Mouse (Mus musculus) stomach, postnatal 0 days (tissue): Measurements from ENCODE around the gene Mdga2. TPM values are rescaled to one million over a fixed set of nuclear protein-coding genes. Genes with fewer than 3 reads are reported as not detected.

Source experiments
- ATAC-seq: fragments of 200-750 bp; cut with Nextera tagmentation; 2 replicates; pipeline ENCODE4 v1.8.0; 2017; ENCODE audit not compliant: low FRiP score, low TSS enrichment
- DNase-seq: peaks from one replicate; pipeline ENCODE4 v3.0.0-alpha.2; 2016; ENCODE audit warnings: low spot score
- H3K27ac ChIP-seq: fragments of 300-500 bp; sonication (generic); replicated peaks from 2 replicates; pipeline ENCODE4 v1.5.1; 2014; ENCODE audit warnings: mild to moderate bottlenecking, control low read depth
- H3K27me3 ChIP-seq: fragments of 300-500 bp; sonication (generic); 2 replicates; pipeline ENCODE4 v1.6.1; 2014; ENCODE audit warnings: low read length; ENCODE audit not compliant: control insufficient read depth, insufficient read depth
- H3K36me3 ChIP-seq: fragments of 300-500 bp; sonication (generic); 2 replicates; pipeline ENCODE4 v1.6.1; 2014; ENCODE audit warnings: low read length, mixed read lengths; ENCODE audit not compliant: control insufficient read depth, insufficient read depth
- H3K4me1 ChIP-seq: fragments of 300-500 bp; sonication (generic); replicated peaks from 2 replicates; pipeline ENCODE4 v1.6.1; 2014; ENCODE audit warnings: antibody characterized with exemption; ENCODE audit not compliant: control insufficient read depth, insufficient read depth
- H3K4me2 ChIP-seq: fragments of 300-500 bp; sonication (generic); replicated peaks from 2 replicates; pipeline ENCODE4 v1.6.1; 2014; ENCODE audit warnings: low read depth, mild to moderate bottlenecking, control low read depth, moderate library complexity
- H3K4me3 ChIP-seq: fragments of 300-500 bp; sonication (generic); 2 replicates; pipeline ENCODE4 v1.5.1; 2014; ENCODE audit warnings: low read depth, low read length, control low read depth
- H3K9ac ChIP-seq: fragments of 300-500 bp; sonication (generic); 2 replicates; pipeline ENCODE4 v1.6.1; 2014; ENCODE audit warnings: mild to moderate bottlenecking, low read length, control low read depth, mixed read lengths
- H3K9me3 ChIP-seq: fragments of 300-500 bp; sonication (generic); 2 replicates; pipeline ENCODE4 v1.6.1; 2016; ENCODE audit warnings: low read length; ENCODE audit not compliant: control insufficient read depth
- CTCF ChIP-seq: IDR thresholded peaks from 2 replicates; pipeline ENCODE4 v1.5.1; 2016; ENCODE audit warnings: antibody characterized with exemption, low read depth, mild to moderate bottlenecking, moderate library complexity
- EP300 ChIP-seq: optimal IDR thresholded peaks from 2 replicates; pipeline ENCODE3; 2016; ENCODE audit warnings: antibody characterized with exemption
- WGBS: fragments of 180-500 bp; shearing (Covaris S2); extraction: QIAGEN DNeasy Blood & Tissue Kit; methylation state at CpG from one replicate; pipeline ENCODE4 v1.1.7; 2014; 5-methylcytosine and 5-hydroxymethylcytosine counted together
- polyA plus RNA-seq: library from polyadenylated mRNA; unstranded; fragments of >200 nt; fragmentation: Nextera tagmentation; extraction: Ambion mirVana; gene quantifications from 2 replicates; pipeline ENCODE4 v1.2.1, GENCODE M21; 2015

Gene Mdga2
- polyA plus RNA-seq, 1 experiment from 2014 or later = 0.45 TPM

- Histone ChIP-seq H3K4me3 (no peak overlapping the region), H3K27me3 (no peaks in the 10 kb centered on the region), H3K9me3 (no peaks in the 10 kb centered on the region), H3K27ac (no peak overlapping the region), H3K36me3 (no peaks in the 10 kb centered on the region), H3K4me1 (no peaks in the 10 kb centered on the region), H3K9ac (no peak overlapping the region), H3K4me2 (no peak overlapping the region)
- ATAC-seq (no peak), DNase-seq (no peak)
- TF ChIP-seq CTCF (no peak), EP300 (no peak)
- 78% methylated on average over 10 of the region's 10 CpGs for WGBS
Observed at GRCm38 (mm10) chr12:66708334-66708733, 514.0 kb downstream of the Mdga2 start.

GRCm38 (mm10) chr12:66707431-66707830 is 514.9 kb downstream of the Mdga2 start:
- Histone ChIP-seq H3K27me3 (no peaks in the 10 kb centered on the region), H3K4me3 (no peak overlapping the region), H3K9me3 (no peaks in the 10 kb centered on the region), H3K27ac (no peak overlapping the region), H3K4me2 (no peak overlapping the region), H3K9ac (no peak overlapping the region), H3K4me1 (no peaks in the 10 kb centered on the region), H3K36me3 (no peaks in the 10 kb centered on the region)
- TF ChIP-seq CTCF = no peak
- TF ChIP-seq EP300 = no peak
- ATAC-seq (no peak), DNase-seq (no peak)
- 24% methylated on average over 2 of the region's 2 CpGs for WGBS

GRCm38 (mm10) chr12:66705015-66705414 is 517.3 kb downstream of the Mdga2 start:
- no peak overlapping the region for H3K4me2 ChIP-seq
- no peaks in the 10 kb centered on the region for H3K27me3 ChIP-seq
- no peak for ATAC-seq
- no peak overlapping the region for H3K4me3 ChIP-seq
- H3K4me1 ChIP-seq = no peaks in the 10 kb centered on the region
- H3K9me3 ChIP-seq = no peaks in the 10 kb centered on the region
- H3K27ac ChIP-seq = no peak overlapping the region
- no peak for DNase-seq
- H3K9ac ChIP-seq = no peak overlapping the region
- H3K36me3 ChIP-seq = no peaks in the 10 kb centered on the region
- TF ChIP-seq CTCF = no peak
- no peak for TF ChIP-seq EP300

- 86% methylated on average over 3 of the region's 3 CpGs for WGBS
- no peaks in the 10 kb centered on the region for H3K9me3 ChIP-seq
- no peaks in the 10 kb centered on the region for H3K4me1 ChIP-seq
- no peak for ATAC-seq
- H3K27me3 ChIP-seq = no peaks in the 10 kb centered on the region
- H3K27ac ChIP-seq = no peak overlapping the region
- H3K9ac ChIP-seq = no peak overlapping the region
- no peaks in the 10 kb centered on the region for H3K36me3 ChIP-seq
- TF ChIP-seq CTCF = no peak
- TF ChIP-seq EP300 = no peak
- no peak overlapping the region for H3K4me3 ChIP-seq
- DNase-seq = no peak
- no peak overlapping the region for H3K4me2 ChIP-seq
Observed at GRCm38 (mm10) chr12:66702781-66703180, 519.6 kb downstream of the Mdga2 start.

- no peak for TF ChIP-seq CTCF
- TF ChIP-seq EP300 = no peak
- Histone ChIP-seq H3K4me1 (no peaks in the 10 kb centered on the region), H3K36me3 (no peaks in the 10 kb centered on the region), H3K9ac (no peak overlapping the region), H3K9me3 (no peaks in the 10 kb centered on the region), H3K4me3 (no peak overlapping the region), H3K27me3 (no peaks in the 10 kb centered on the region), H3K4me2 (no peak overlapping the region), H3K27ac (no peak overlapping the region)
- DNase-seq = no peak
- ATAC-seq = no peak
- 77% methylated on average over 3 of the region's 3 CpGs for WGBS
Observed at GRCm38 (mm10) chr12:66679558-66679957, 542.8 kb downstream of the Mdga2 start.

GRCm38 (mm10) chr12:66648605-66649552 is 573.5 kb downstream of the Mdga2 start:
- Histone ChIP-seq H3K4me2 (no peak overlapping the region), H3K4me1 (no peaks in the 10 kb centered on the region), H3K4me3 (no peak overlapping the region), H3K9ac (no peak overlapping the region), H3K27me3 (no peaks in the 10 kb centered on the region), H3K27ac (no peak overlapping the region), H3K9me3 (no peaks in the 10 kb centered on the region), H3K36me3 (no peaks in the 10 kb centered on the region)
- WGBS = 68% methylated on average over 12 of the region's 12 CpGs
- TF ChIP-seq CTCF (no peak), EP300 (no peak)
- ATAC-seq (no peak), DNase-seq (no peak)
